Mouse (Mus musculus) large intestine, adult 2 months (tissue): ENCODE measurements around the gene Slc39a10. TPM values are rescaled to one million over a fixed set of nuclear protein-coding genes. Genes with fewer than 3 reads are reported as not detected.

ENCODE experiments used
- DNase-seq: peaks from one replicate; pipeline ENCODE4 v3.0.0-alpha.2; 2012; ENCODE audit warnings: low read depth, low spot score
- WGBS: fragments of 180-500 bp; shearing (Covaris S2); methylation state at CpG from one replicate; pipeline ENCODE4 v1.1.7; 2018; 5-methylcytosine and 5-hydroxymethylcytosine counted together
- polyA plus RNA-seq: library from polyadenylated mRNA; depleted of rRNA; stranded (reverse); fragments of >200 nt; gene quantifications from 2 replicates; pipeline ENCODE4 v1.2.3, GENCODE M21; 2012; rRNA removed

Slc39a10 gene
- polyA plus RNA-seq: 2.1 and 2.4 TPM in 2 replicates

DNA sequence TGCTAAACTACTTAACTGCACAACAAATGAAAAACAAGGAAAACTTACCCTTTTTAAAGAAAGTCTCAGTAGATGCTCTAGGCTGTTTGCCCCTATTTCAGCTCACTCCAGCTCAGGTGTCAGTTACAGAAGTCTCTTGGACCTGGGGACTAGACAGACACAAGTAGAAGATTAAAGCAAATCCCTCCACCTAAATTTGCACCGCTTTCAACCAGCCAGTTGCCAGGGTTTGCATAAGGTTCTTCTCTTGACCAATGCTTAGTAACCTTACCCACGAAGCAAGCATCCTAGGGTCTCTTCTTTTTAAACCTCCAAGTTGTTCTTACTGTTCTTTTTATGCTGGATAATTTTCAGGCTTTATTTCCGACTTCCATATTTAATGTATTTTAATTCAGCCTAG lies at the start of gene Slc39a10:
Gene Slc39a10 (minus strand): TSS at position 101 of the 400 bp plus-strand sequence.
- no peak for DNase-seq
- 51% methylated on average over 3 of the region's 3 CpGs for WGBS

- WGBS: 83% methylated on average over 2 of the region's 2 CpGs
- DNase-seq: no peak
Observed at GRCm38 (mm10) chr1:46939295-46939694, 46.6 kb upstream of the Slc39a10 start.

DNA sequence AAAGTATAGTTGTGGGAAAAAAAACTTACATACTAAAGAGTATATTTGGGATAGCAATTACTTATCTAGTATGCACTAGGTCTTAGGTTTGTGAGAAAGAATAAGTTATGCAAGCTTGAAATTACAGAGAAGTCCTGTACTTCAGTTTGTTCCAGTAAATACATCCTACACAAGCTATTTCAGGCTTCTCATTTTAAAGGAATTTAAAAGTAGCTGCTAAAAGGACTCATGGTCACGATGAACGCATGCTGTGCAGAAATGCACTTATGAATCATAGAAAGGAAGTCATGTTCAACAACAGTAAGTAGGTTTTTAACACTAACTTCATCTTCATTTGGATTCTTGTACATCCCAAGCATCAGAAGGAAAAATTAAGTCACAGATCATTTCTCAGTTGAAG lies 45.0 kb upstream of the Slc39a10 start:
- no peak for DNase-seq
- WGBS: 72% methylated on average over 2 of the region's 2 CpGs

DNA sequence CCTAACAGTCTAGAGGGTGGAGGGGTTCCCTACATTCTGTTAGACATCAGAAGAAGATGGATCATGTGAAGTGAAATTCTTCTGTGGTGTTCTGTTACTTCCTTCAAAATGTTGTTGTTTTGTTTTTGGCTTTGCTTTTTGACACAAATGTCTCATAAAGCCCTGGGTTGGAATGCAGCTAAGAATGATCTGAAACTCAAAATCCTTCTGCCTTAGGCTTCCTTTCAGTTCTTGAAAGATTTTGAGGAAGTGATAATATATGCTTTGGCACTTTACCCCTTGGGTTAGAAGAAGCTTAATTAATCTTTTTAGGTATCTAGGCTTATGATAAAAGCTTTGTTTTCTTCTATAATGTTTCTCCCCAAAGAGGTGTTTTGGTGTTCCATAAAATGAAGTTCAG lies 34.5 kb upstream of the Slc39a10 start:
- DNase-seq: no peak

DNA sequence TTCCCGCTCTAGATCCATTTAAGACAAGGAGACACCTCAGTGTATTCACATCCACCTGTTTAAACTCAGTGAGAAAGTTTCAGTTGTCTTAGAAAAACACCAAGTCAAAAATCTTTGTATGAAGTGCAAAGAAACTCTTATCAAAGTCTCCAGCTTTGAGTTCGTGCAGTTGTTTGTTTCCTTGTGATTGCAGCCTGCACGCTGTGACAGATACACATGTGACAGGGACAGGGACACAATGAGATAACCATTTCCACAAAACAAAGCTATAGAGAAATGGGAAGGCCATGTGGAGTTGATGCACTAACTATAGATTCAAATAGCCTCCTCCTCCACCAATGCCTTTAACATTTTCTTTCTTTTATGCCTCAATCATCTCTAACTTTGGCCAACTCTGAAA lies 33.6 kb upstream of the Slc39a10 start:
- WGBS: 73% methylated on average over 3 of the region's 3 CpGs
- DNase-seq: no peak

- DNase-seq: no peak
Observed at GRCm38 (mm10) chr1:46924992-46925391, 32.3 kb upstream of the Slc39a10 start.

DNA sequence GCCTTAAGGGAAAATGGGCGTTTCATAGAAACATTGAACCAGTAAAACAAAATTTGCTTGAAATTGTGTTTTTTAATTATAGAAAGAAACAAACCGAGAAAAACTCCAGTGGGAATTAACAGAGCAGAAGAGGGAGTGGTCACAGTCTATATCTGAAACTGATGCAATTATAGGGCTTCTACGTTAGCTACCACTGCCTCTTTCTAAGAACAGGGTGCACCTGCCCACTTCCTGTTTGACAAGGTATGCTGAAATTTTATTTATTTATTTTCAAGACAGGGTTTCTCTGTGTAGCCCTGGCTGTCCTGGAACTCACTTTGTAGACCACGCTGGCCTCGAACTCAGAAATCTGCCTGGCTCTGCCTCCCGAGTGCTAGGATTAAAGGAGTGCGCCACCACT lies 30.3 kb upstream of the Slc39a10 start:
- 80% methylated on average over 7 of the region's 7 CpGs for whole genome bisulfite sequencing

GRCm38 (mm10) chr1:46921630-46922029 lies 29.0 kb upstream of the Slc39a10 start:
- DNase-seq: no peak

More for the DNA sequence above, 30.3 kb upstream of the Slc39a10 start:
- no peak for DNase-seq

DNA sequence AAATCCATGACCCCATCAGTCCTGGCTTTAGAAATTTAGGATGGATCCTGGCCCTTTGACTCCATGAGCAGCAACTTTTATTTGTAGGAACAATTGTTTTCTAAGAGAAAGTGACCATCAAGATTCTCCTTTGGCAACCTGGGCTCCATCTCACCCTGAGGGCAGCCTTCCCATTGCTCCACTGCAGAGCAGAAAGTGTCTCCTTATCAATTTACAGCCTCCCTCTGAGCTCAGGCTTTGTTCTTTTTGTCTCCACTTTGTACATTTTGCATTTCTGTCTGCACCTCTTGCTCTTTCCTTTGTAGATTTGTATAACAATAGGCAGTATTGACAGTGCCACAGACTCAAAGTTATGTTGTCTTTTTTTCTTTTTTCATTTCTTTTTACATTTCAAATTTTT lies 23.6 kb upstream of the Slc39a10 start:
- no peak for DNase-seq

DNA sequence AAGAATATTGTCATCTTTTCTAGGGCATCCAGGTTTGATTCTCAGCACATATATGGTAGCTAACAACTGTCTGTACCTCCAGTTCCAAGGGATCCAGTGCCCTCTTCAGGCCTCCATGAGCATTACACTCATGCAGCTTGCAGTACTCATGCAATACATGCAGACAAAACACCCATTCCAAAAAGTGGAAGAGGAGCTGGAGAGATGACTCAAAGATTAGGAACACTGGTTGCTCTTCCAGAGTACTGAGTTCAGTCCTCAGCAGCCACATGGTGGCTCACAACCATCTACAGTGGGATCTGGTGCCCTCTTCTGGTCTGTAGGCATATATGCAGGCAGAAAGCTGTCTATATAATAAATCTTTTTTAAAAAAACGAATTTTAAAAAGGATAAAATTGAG lies 21.7 kb upstream of the Slc39a10 start:
- DNase-seq: no peak

DNA sequence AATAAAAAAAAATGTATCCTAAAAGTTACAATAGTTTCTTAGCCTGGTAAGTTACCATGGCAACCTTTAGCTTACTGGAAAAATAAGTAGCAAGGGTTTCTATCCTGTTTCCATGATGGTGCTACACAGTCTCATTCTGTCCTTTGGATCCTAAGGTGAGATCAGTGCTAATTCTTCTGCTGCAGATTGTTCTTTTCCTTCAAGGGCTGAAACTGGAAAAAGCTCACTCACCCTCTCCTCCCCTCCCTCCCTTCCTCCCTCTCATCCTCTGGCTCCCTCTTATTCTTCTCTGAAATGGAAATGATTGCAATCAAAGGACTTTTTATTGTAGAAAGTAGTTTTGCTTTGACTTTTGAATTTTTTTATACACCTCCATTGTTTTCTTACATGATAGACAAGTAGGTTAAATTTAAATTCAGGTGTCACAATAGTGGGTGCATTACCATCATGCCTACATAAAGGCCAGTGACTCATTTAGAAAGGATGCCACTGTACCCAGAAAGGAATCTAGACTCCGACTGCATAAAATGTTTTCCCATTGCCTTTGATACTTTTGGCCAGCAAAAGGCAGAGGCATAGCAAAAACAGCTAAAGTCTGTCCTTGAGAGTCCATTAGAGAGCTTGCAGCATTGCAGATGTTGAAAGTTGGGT lies 20.0 kb upstream of the Slc39a10 start:
- no peak for DNase-seq
- 72% methylated on average over 1 of the region's 1 CpGs for WGBS

More for the DNA sequence above, 21.7 kb upstream of the Slc39a10 start:
- WGBS: 56% methylated on average over 1 of the region's 1 CpGs

GRCm38 (mm10) chr1:46910154-46910553 lies 17.5 kb upstream of the Slc39a10 start:
- WGBS: 97% methylated on average over 3 of the region's 3 CpGs
- no peak for DNase-seq

DNA sequence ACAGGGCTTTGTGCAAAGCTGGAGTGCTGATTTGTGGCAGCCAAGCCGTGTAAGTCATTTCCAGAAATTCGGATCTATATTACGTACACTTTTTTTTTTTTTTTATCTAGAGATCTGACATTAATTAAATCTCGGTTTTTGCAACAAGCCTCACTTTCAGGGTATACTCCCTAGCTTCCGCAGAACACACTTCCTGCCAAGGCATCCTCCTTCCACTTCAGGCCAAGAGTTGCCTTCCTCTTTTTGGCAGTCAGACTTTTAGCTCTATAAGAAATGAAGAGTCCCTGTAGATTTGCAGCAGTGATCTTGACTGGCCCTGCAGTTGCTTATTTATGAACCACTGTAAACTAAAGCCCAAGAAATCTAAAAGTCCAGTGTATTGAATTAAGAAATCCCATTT lies 13.1 kb upstream of the Slc39a10 start:
- DNase-seq: no peak
- 80% methylated on average over 5 of the region's 5 CpGs for WGBS

GRCm38 (mm10) chr1:46902102-46902683 lies 9.5 kb upstream of the Slc39a10 start:
- 46% methylated on average over 2 of the region's 2 CpGs for WGBS
- no peak for DNase-seq

DNA sequence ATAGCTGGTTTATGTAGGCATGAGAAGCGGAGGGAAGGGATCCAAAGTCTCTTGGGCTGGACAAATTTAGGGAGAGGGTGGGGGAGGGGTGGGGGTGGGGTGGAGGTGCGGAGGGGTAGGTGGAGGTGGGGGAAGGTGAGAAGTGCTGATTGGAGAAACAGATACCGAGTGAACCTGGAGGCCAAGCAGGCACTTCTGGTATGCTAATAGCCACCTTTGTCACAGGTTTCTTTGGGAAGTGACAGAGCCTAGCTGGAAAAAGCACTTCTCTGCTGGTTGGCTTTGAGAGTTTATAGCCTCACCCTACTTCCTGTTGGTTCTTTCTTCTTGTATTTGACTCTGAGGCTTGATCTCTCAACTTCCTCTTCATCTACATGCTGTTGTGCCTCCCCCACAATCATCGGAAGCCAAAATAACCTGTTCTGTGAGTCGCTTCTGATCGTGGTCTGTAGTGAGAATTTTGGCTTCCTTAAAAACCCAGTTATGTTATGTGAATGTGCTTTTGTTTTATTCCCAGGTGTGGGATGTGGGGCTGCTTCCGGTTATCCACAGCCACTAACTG lies 1.7 kb upstream of the Slc39a10 start:
- no peak for DNase-seq

GRCm38 (mm10) chr1:46888726-46889125 lies 3.9 kb downstream of the Slc39a10 start:
- WGBS: 34% methylated on average over 4 of the region's 4 CpGs
- DNase-seq: no peak

More for the DNA sequence above, 1.7 kb upstream of the Slc39a10 start:
- WGBS: 14% methylated on average over 7 of the region's 7 CpGs

DNA sequence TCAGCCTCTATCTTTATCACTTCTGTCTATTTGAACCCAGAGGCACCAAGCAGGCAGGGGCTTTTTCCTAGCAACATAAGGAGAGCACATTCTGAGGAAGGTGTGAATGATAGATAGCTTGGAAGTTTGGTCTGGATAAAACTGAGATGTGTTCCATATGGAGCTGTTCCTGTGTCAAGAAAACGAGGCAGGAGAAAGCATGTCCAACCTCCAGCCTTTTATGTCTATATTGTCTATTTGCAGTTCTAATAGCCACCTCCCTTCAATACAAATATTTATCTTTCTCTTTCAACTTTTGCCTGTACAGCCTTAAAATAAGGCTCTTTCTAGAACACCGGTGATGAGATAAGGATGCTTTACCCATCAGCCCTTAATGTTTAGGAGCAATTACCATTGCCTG lies 4.3 kb downstream of the Slc39a10 start:
- DNase-seq: no peak
- 19% methylated on average over 2 of the region's 2 CpGs for WGBS

DNA sequence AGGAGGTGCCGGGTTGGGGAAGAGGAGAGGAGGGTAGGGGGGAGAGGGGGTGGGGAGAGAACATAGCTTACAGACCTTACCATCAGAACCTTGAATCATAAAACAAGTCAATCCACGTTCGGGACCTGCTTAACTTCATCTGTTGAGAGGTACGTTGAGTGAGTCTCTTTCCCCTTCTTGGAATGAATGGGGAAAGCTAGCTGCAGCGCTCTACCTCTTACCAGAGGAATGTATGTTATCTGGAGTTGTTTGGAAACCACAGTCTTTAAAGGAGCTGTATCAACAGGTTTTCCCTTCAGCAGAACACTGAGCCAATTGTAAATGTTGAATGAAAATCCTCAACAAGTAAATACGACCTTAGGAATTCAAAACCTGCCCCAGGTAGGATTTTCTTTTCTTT lies 4.7 kb downstream of the Slc39a10 start:
- 17% methylated on average over 6 of the region's 6 CpGs for WGBS
- DNase-seq: no peak

- WGBS: 31% methylated on average over 9 of the region's 9 CpGs
- DNase-seq: no peak
Observed at GRCm38 (mm10) chr1:46886091-46886490, 6.6 kb downstream of the Slc39a10 start.

- WGBS: 15% methylated on average over 3 of the region's 3 CpGs
- no peak for DNase-seq
Observed at GRCm38 (mm10) chr1:46885231-46885630, 7.4 kb downstream of the Slc39a10 start.

DNA sequence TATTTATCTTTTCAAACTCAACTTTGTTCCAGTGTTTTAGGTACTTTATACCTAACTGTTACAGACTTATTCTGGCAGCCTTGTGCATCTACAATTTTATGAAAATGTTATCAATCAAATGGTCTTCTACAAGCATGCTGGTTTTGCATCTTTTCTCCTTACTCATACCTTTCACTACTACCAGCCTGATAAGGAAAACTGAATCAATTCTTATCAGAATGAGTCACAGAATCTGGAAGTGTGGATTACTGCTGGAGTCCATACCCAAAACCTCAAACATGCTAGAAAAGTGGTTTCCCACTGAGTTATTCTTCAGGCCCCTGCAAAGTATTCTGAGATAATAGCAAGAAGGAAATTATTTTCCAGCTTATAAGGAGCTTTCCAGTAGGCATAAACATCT lies 12.7 kb downstream of the Slc39a10 start:
- DNase-seq: no peak

DNA sequence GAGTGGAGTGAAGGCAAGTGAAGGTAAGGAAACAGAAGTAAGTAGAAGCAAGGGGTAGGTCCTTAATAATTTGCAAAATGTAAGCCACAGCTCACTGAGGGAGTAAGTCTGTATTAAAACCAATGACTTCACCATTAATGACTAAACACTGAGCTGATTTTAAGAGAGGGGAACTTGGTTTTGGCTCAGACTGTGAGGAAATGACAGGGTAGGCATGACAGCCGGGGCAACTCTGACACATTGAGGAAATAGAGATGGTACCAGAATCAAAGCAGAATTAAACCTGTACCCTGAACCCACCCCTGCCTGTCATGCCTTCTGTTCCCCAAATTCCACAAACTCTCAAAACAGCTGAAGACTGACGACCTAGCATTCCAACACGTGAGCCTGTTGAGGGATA lies 18.9 kb downstream of the Slc39a10 start:
- WGBS: 62% methylated on average over 3 of the region's 3 CpGs

More for the DNA sequence above, 18.9 kb downstream of the Slc39a10 start:
- no peak for DNase-seq
